Mouse (Mus musculus) limb, embryonic 15.5 days (tissue): ENCODE measurements around the gene Bcas3. TPM values are rescaled to one million over a fixed set of nuclear protein-coding genes. Genes with fewer than 3 reads are reported as not detected.

Source experiments
- ATAC-seq: fragments of 200-750 bp; cut with Nextera tagmentation; 2 replicates; pipeline ENCODE4 v1.8.0; 2017; ENCODE audit warnings: low read depth, moderate TSS enrichment; ENCODE audit not compliant: insufficient number of reproducible peaks, low FRiP score, low TSS enrichment
- H3K27ac ChIP-seq: fragments of 300-500 bp; sonication (generic); 2 replicates; pipeline ENCODE4 v1.5.1; 2015; ENCODE audit warnings: moderate library complexity, mild to moderate bottlenecking, inconsistent platforms
- H3K27me3 ChIP-seq: fragments of 300-500 bp; sonication (generic); 2 replicates; pipeline ENCODE4 v1.6.1; 2015; ENCODE audit warnings: inconsistent platforms
- H3K36me3 ChIP-seq: fragments of 300-500 bp; sonication (generic); 2 replicates; pipeline ENCODE4 v1.6.1; 2015; ENCODE audit warnings: inconsistent platforms
- H3K4me1 ChIP-seq: fragments of 300-500 bp; sonication (generic); 2 replicates; pipeline ENCODE4 v1.6.1; 2015; ENCODE audit warnings: inconsistent platforms
- H3K4me2 ChIP-seq: fragments of 300-500 bp; sonication (generic); 2 replicates; pipeline ENCODE4 v1.6.1; 2015; ENCODE audit warnings: mild to moderate bottlenecking, inconsistent platforms
- H3K4me3 ChIP-seq: fragments of 300-500 bp; sonication (generic); 2 replicates; pipeline ENCODE4 v1.5.1; 2015; ENCODE audit warnings: mild to moderate bottlenecking, inconsistent platforms
- H3K9ac ChIP-seq: fragments of 300-500 bp; sonication (generic); 2 replicates; pipeline ENCODE4 v1.6.1; 2015; ENCODE audit warnings: inconsistent platforms
- H3K9me3 ChIP-seq: fragments of 300-500 bp; sonication (generic); 2 replicates; pipeline ENCODE4 v1.6.1; 2016; ENCODE audit warnings: inconsistent platforms
- WGBS: fragments of 180-500 bp; shearing (Covaris S2); methylation state at CpG from one replicate; pipeline ENCODE4 v1.1.7; 2015; 5-methylcytosine and 5-hydroxymethylcytosine counted together
- polyA plus RNA-seq: library from polyadenylated mRNA; unstranded; fragments of >200 nt; fragmentation: Nextera tagmentation; extraction: Ambion mirVana; gene quantifications from 2 replicates; pipeline ENCODE4 v1.2.1, GENCODE M21; 2015

Bcas3 gene
- polyA plus RNA-seq, 1 experiment from 2014 or later: 23.6 TPM

- 85% methylated on average over 6 of the region's 6 CpGs for WGBS
- Histone ChIP-seq H3K27ac (no peak overlapping the region), H3K4me2 (no peak overlapping the region), H3K9me3 (no peaks in the 10 kb centered on the region), H3K27me3 (peaks cover 44% of the 10 kb centered on the region), H3K36me3 (no peaks in the 10 kb centered on the region), H3K4me3 (no peak overlapping the region), H3K4me1 (peaks cover 13% of the 10 kb centered on the region), H3K9ac (no peak overlapping the region)
- no peak for ATAC-seq
Measured at GRCm38 (mm10) chr11:85724159-85724558, 371.2 kb downstream of the Bcas3 start.

GRCm38 (mm10) chr11:85729725-85730124 lies 376.8 kb downstream of the Bcas3 start:
- no peak for ATAC-seq
- Histone ChIP-seq H3K9me3 (no peaks in the 10 kb centered on the region), H3K4me2 (no peak overlapping the region), H3K9ac (no peak overlapping the region), H3K27ac (no peak overlapping the region), H3K4me3 (no peak overlapping the region), H3K27me3 (peaks cover 36% of the 10 kb centered on the region), H3K4me1 (no peaks in the 10 kb centered on the region), H3K36me3 (no peaks in the 10 kb centered on the region)
- WGBS: 48% methylated on average over 2 of the region's 2 CpGs

- no peak overlapping the region for H3K27ac ChIP-seq
- H3K4me3 ChIP-seq: no peak overlapping the region
- no peak for ATAC-seq
- WGBS: 66% methylated on average over 4 of the region's 4 CpGs
- H3K9ac ChIP-seq: no peak overlapping the region
- H3K4me2 ChIP-seq: no peak overlapping the region
- H3K9me3 ChIP-seq: no peaks in the 10 kb centered on the region
- H3K27me3 ChIP-seq: peaks cover 59% of the 10 kb centered on the region
- no peaks in the 10 kb centered on the region for H3K36me3 ChIP-seq
- peaks cover 5% of the 10 kb centered on the region for H3K4me1 ChIP-seq
Measured at GRCm38 (mm10) chr11:85732462-85733012, 379.6 kb downstream of the Bcas3 start.

- H3K9me3 ChIP-seq: no peaks in the 10 kb centered on the region
- peaks cover 13% of the 10 kb centered on the region for H3K4me1 ChIP-seq
- 53% methylated on average over 3 of the region's 3 CpGs for WGBS
- no peak overlapping the region for H3K4me3 ChIP-seq
- H3K4me2 ChIP-seq: no peak overlapping the region
- ATAC-seq: no peak
- H3K27me3 ChIP-seq: peaks cover 54% of the 10 kb centered on the region
- no peaks in the 10 kb centered on the region for H3K36me3 ChIP-seq
- no peak overlapping the region for H3K9ac ChIP-seq
- H3K27ac ChIP-seq: no peak overlapping the region
Measured at GRCm38 (mm10) chr11:85733577-85733976, 380.6 kb downstream of the Bcas3 start.

- Histone ChIP-seq H3K4me3 (no peak overlapping the region), H3K4me2 (no peak overlapping the region), H3K9ac (no peak overlapping the region), H3K36me3 (no peaks in the 10 kb centered on the region), H3K9me3 (no peaks in the 10 kb centered on the region), H3K4me1 (peaks cover 20% of the 10 kb centered on the region), H3K27ac (no peak overlapping the region), H3K27me3 (peaks cover 52% of the 10 kb centered on the region)
- ATAC-seq: no peak
- 69% methylated on average over 7 of the region's 7 CpGs for WGBS
Measured at GRCm38 (mm10) chr11:85734317-85735211, 381.6 kb downstream of the Bcas3 start.

- peaks cover 30% of the 10 kb centered on the region for H3K4me1 ChIP-seq
- ATAC-seq: no peak
- peaks cover 50% of the 10 kb centered on the region for H3K27me3 ChIP-seq
- WGBS: 28% methylated on average over 9 of the region's 9 CpGs
- no peaks in the 10 kb centered on the region for H3K9me3 ChIP-seq
- H3K4me2 ChIP-seq: no peak overlapping the region
- H3K9ac ChIP-seq: no peak overlapping the region
- H3K27ac ChIP-seq: no peak overlapping the region
- H3K4me3 ChIP-seq: no peak overlapping the region
- H3K36me3 ChIP-seq: no peaks in the 10 kb centered on the region
Measured at GRCm38 (mm10) chr11:85737227-85737626, 384.3 kb downstream of the Bcas3 start.

- Histone ChIP-seq H3K4me2 (no peak overlapping the region), H3K4me3 (no peak overlapping the region), H3K4me1 (peaks cover 30% of the 10 kb centered on the region), H3K9me3 (no peaks in the 10 kb centered on the region), H3K27ac (no peak overlapping the region), H3K9ac (no peak overlapping the region), H3K36me3 (no peaks in the 10 kb centered on the region), H3K27me3 (peaks cover 52% of the 10 kb centered on the region)
- ATAC-seq: no peak
- 46% methylated on average over 3 of the region's 3 CpGs for WGBS
Measured at GRCm38 (mm10) chr11:85737893-85738292, 384.9 kb downstream of the Bcas3 start.

GRCm38 (mm10) chr11:85738585-85738984 lies 385.6 kb downstream of the Bcas3 start:
- peaks cover 30% of the 10 kb centered on the region for H3K4me1 ChIP-seq
- WGBS: 48% methylated on average over 5 of the region's 5 CpGs

GRCm38 (mm10) chr11:85739266-85739977 lies 386.5 kb downstream of the Bcas3 start:
- peaks cover 45% of the 10 kb centered on the region for H3K27me3 ChIP-seq
- H3K9ac ChIP-seq: no peak overlapping the region
- no peaks in the 10 kb centered on the region for H3K36me3 ChIP-seq
- WGBS: 27% methylated on average over 6 of the region's 6 CpGs
- ATAC-seq: peak; percentile 71; the same call in 1 of the 2 replicates
- H3K4me3 ChIP-seq: no peak overlapping the region
- H3K4me1 ChIP-seq: peaks cover 30% of the 10 kb centered on the region
- no peaks in the 10 kb centered on the region for H3K9me3 ChIP-seq
- peak overlapping the region; percentile 76 for H3K27ac ChIP-seq
- H3K4me2 ChIP-seq: no peak overlapping the region

More at GRCm38 (mm10) chr11:85738585-85738984, 385.6 kb downstream of the Bcas3 start:
- no peaks in the 10 kb centered on the region for H3K9me3 ChIP-seq
- H3K27ac ChIP-seq: no peak overlapping the region
- peaks cover 51% of the 10 kb centered on the region for H3K27me3 ChIP-seq
- no peaks in the 10 kb centered on the region for H3K36me3 ChIP-seq
- ATAC-seq: no peak
- no peak overlapping the region for H3K4me2 ChIP-seq
- no peak overlapping the region for H3K9ac ChIP-seq
- H3K4me3 ChIP-seq: no peak overlapping the region

- peaks cover 38% of the 10 kb centered on the region for H3K27me3 ChIP-seq
- no peaks in the 10 kb centered on the region for H3K36me3 ChIP-seq
- ATAC-seq: no peak
- no peak overlapping the region for H3K4me2 ChIP-seq
- H3K4me1 ChIP-seq: peaks cover 3% of the 10 kb centered on the region; the same call in 1 of the 2 replicates
- H3K9me3 ChIP-seq: no peaks in the 10 kb centered on the region
- H3K4me3 ChIP-seq: no peak overlapping the region
- 56% methylated on average over 7 of the region's 7 CpGs for WGBS
- H3K9ac ChIP-seq: no peak overlapping the region
- H3K27ac ChIP-seq: no peak overlapping the region
Measured at GRCm38 (mm10) chr11:85746373-85746772, 393.4 kb downstream of the Bcas3 start.

GRCm38 (mm10) chr11:85748891-85749290 lies 395.9 kb downstream of the Bcas3 start:
- H3K4me3 ChIP-seq: no peak overlapping the region
- no peak overlapping the region for H3K27ac ChIP-seq
- H3K4me1 ChIP-seq: peaks cover 3% of the 10 kb centered on the region; the same call in 1 of the 2 replicates
- ATAC-seq: no peak
- H3K4me2 ChIP-seq: no peak overlapping the region
- H3K9ac ChIP-seq: no peak overlapping the region
- WGBS: 78% methylated on average over 2 of the region's 2 CpGs
- no peaks in the 10 kb centered on the region for H3K9me3 ChIP-seq
- H3K36me3 ChIP-seq: no peaks in the 10 kb centered on the region
- H3K27me3 ChIP-seq: peaks cover 28% of the 10 kb centered on the region

- Histone ChIP-seq H3K36me3 (no peaks in the 10 kb centered on the region), H3K9me3 (no peaks in the 10 kb centered on the region), H3K27ac (no peak overlapping the region), H3K9ac (no peak overlapping the region), H3K4me2 (no peak overlapping the region), H3K4me3 (no peak overlapping the region), H3K4me1 (peaks cover 12% of the 10 kb centered on the region), H3K27me3 (peaks cover 17% of the 10 kb centered on the region; the same call in 1 of the 2 replicates)
- no peak for ATAC-seq
- 52% methylated on average over 11 of the region's 11 CpGs for WGBS
Measured at GRCm38 (mm10) chr11:85751171-85751570, 398.2 kb downstream of the Bcas3 start.
